Mouse (Mus musculus) embryonic facial prominence, embryonic 12.5 days (tissue): ENCODE measurements around the gene Tescl. TPM values are rescaled to one million over a fixed set of nuclear protein-coding genes. Genes with fewer than 3 reads are reported as not detected.
A peak's percentile ranks its signal among the peaks of the same experiment; 100 is the strongest.

Experiments
- ATAC-seq: fragments of 200-750 bp; cut with Nextera tagmentation; 2 replicates; pipeline ENCODE4 v1.8.0; 2017; ENCODE audit not compliant: insufficient number of reproducible peaks, insufficient read depth, low FRiP score, low TSS enrichment
- H3K27ac ChIP-seq: fragments of 300-500 bp; sonication (generic); 2 replicates; pipeline ENCODE4 v1.5.1; 2016; ENCODE audit warnings: mild to moderate bottlenecking
- H3K27me3 ChIP-seq: fragments of 300-500 bp; sonication (generic); 2 replicates; pipeline ENCODE4 v1.6.1; 2016; ENCODE audit warnings: mild to moderate bottlenecking, moderate library complexity
- H3K36me3 ChIP-seq: fragments of 300-500 bp; sonication (generic); 2 replicates; pipeline ENCODE4 v1.6.1; 2016; ENCODE audit warnings: mild to moderate bottlenecking
- H3K4me1 ChIP-seq: fragments of 300-500 bp; sonication (generic); 2 replicates; pipeline ENCODE4 v1.6.1; 2016
- H3K4me2 ChIP-seq: fragments of 300-500 bp; sonication (generic); replicated peaks from 2 replicates; pipeline ENCODE4 v1.6.1; 2016; ENCODE audit warnings: mild to moderate bottlenecking, moderate library complexity
- H3K4me3 ChIP-seq: fragments of 300-500 bp; sonication (generic); 2 replicates; pipeline ENCODE4 v1.5.1; 2016; ENCODE audit warnings: mild to moderate bottlenecking
- H3K9ac ChIP-seq: fragments of 300-500 bp; sonication (generic); 2 replicates; pipeline ENCODE4 v1.6.1; 2016; ENCODE audit warnings: mild to moderate bottlenecking, moderate library complexity
- H3K9me3 ChIP-seq: fragments of 300-500 bp; sonication (generic); 2 replicates; pipeline ENCODE4 v1.6.1; 2016; ENCODE audit warnings: mild to moderate bottlenecking, moderate library complexity
- WGBS: fragments of 180-500 bp; shearing (Covaris S2); methylation state at CpG from one replicate; pipeline ENCODE4 v1.1.7; 2016; 5-methylcytosine and 5-hydroxymethylcytosine counted together
- polyA plus RNA-seq: library from polyadenylated mRNA; unstranded; fragments of >200 nt; fragmentation: Nextera tagmentation; extraction: Ambion mirVana; gene quantifications from 2 replicates; pipeline ENCODE4 v1.2.1, GENCODE M21; 2016

Gene Tescl
- polyA plus RNA-seq, 1 experiment from 2014 or later = 0.26 TPM

GRCm38 (mm10) chr7:24325675-24326128 is 8.0 kb downstream of the Tescl start:
- no peaks in the 10 kb centered on the region for H3K4me1 ChIP-seq
- H3K4me3 ChIP-seq = peak overlapping the region; percentile 22
- no peaks in the 10 kb centered on the region for H3K36me3 ChIP-seq
- peak; percentile 88 for ATAC-seq
- H3K27ac ChIP-seq = peak overlapping the region; percentile 26; the same call in 1 of the 2 replicates
- H3K4me2 ChIP-seq = peak overlapping the region; percentile 46
- H3K27me3 ChIP-seq = no peaks in the 10 kb centered on the region
- WGBS = 7% methylated on average over 13 of the region's 13 CpGs
- H3K9ac ChIP-seq = peak overlapping the region; percentile 34
- H3K9me3 ChIP-seq = peaks cover 11% of the 10 kb centered on the region; the same call in 1 of the 2 replicates

DNA sequence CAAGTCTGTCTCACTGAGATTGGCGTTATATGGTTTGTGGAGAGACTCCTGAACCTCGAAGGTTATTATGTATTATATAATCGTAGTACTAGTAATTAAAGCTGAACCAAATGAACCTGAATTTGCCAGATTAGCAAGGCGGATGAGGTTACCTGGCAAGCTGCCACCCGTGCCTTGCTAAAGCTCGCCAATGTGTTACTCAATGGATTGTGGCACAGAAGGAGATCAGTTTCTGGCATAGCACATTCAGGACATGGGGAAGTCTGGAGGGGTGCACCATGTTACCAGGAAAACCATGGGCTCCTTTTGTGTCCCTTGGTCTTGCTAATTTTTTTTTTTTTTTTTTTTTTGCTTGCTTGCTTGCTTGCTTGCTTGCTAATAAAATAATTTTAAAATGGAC is 8.5 kb downstream of the Tescl start:
- H3K4me2 ChIP-seq = peak overlapping the region; percentile 46; the same call in 1 of the 2 replicates
- no peak for ATAC-seq
- no peak overlapping the region for H3K9ac ChIP-seq
- no peaks in the 10 kb centered on the region for H3K27me3 ChIP-seq
- no peaks in the 10 kb centered on the region for H3K4me1 ChIP-seq
- no peak overlapping the region for H3K4me3 ChIP-seq
- H3K27ac ChIP-seq = no peak overlapping the region
- 87% methylated on average over 6 of the region's 6 CpGs for WGBS
- H3K9me3 ChIP-seq = peaks cover 11% of the 10 kb centered on the region; the same call in 1 of the 2 replicates
- no peaks in the 10 kb centered on the region for H3K36me3 ChIP-seq

DNA sequence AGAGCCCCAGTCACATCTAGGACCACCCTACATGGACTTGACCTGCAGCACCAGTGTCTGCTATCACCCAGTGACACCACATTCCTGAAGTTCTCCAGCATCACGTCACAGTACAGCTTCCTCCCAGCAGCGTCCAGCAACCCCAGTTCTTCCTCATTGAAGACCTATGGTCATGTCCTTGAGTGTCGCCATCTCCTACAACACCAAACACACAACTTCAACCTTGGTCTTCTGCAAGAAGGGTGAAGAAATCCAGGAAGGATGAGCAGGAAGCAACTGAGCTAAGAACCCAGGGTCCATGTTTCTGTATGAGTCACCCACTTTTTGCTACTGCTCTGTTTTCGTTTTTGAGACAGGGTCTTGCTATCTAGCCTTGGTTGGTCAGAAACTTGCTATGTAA is 11.1 kb downstream of the Tescl start:
- peaks cover 11% of the 10 kb centered on the region; the same call in 1 of the 2 replicates for H3K9me3 ChIP-seq
- no peaks in the 10 kb centered on the region for H3K27me3 ChIP-seq
- H3K9ac ChIP-seq = no peak overlapping the region
- H3K4me3 ChIP-seq = no peak overlapping the region
- no peaks in the 10 kb centered on the region for H3K4me1 ChIP-seq
- H3K4me2 ChIP-seq = no peak overlapping the region
- H3K27ac ChIP-seq = no peak overlapping the region
- no peak for ATAC-seq
- no peaks in the 10 kb centered on the region for H3K36me3 ChIP-seq
- 74% methylated on average over 4 of the region's 4 CpGs for WGBS

DNA sequence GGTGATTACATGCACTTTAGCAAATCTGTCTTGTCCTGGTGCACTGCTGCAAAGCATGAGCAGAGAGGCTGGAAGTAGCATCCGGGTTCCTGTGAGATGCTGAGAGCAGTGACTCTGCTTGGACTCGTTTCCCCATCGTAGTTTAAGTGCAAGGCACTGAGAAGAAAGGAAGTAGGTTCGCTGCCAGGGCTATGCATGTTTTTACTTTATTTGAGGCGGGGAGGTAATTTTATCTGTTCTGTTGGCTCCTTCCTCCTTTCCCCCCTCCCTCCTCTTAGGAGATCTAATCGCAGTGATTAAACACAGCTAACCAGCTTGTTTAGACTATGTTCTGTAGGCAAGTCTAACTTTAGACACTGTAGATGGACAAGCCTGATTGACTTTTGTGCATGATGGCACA is 14.8 kb downstream of the Tescl start:
- ATAC-seq = no peak
- Histone ChIP-seq H3K27me3 (no peaks in the 10 kb centered on the region), H3K27ac (peak overlapping the region; percentile 7; the same call in 1 of the 2 replicates), H3K9ac (no peak overlapping the region), H3K4me1 (peaks cover 4% of the 10 kb centered on the region; the same call in 1 of the 2 replicates), H3K4me3 (no peak overlapping the region), H3K36me3 (no peaks in the 10 kb centered on the region), H3K9me3 (peaks cover 3% of the 10 kb centered on the region; the same call in 1 of the 2 replicates), H3K4me2 (no peak overlapping the region)
- 37% methylated on average over 6 of the region's 6 CpGs for WGBS

- H3K27ac ChIP-seq = peak within 1 kb of the TSS; percentile 77
- H3K36me3 ChIP-seq = peaks cover 9% of the 10 kb centered on the region
- peaks cover 4% of the 10 kb centered on the region; the same call in 1 of the 2 replicates for H3K4me1 ChIP-seq
- H3K27me3 ChIP-seq = no peaks in the 10 kb centered on the region
- peak within 1 kb of the TSS; percentile 73 for H3K9ac ChIP-seq
- H3K4me2 ChIP-seq = peak within 1 kb of the TSS; percentile 71
- ATAC-seq = peak; percentile 92
- WGBS = 1% methylated on average over 33 of the region's 33 CpGs
- peak within 1 kb of the TSS; percentile 61 for H3K4me3 ChIP-seq
- no peaks in the 10 kb centered on the region for H3K9me3 ChIP-seq
Observed at GRCm38 (mm10) chr7:24316567-24317092, 17.1 kb downstream of the Tescl start, which contains the start of gene Zfp94. Gene Zfp94 (minus strand): TSS chr7:24316666.

DNA sequence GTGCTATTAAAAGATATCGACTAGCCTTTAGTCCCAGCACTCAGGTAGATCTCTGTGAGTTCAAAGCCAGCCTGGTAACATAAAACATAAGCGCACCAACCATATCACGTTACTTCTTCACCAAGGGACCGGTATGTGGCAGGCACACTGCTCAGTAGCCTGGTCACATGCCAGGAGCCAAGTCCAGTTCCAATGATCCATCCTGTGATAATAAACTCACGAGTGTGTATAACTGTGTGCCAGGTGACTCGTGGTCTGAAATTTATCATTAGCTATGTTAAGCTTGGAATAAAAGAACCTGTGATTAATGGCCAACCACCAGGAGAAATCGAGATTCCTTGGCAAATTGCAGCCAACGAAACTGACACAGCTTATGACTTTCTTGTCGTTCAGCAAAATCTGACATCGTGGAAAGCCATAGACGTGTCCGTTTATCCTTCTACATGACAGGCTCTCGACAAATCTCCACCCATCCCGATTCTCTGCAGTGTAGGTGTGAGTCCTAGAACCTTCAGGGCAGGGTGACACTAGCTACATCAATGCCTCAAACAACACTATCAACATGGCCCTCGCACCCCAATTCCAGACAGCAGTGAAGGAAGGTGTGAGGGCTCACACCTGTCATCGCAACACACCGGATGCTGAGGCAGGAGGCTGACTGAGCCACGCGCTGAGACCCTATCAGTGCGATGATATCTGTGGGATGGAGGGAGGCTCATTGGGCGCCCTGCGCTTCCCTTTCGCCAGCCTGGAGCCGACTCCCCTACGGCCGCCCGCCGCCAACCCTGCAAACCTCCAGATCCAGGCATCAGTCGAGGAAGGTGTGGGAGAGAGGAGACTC is 17.8 kb downstream of the Tescl start:
- Histone ChIP-seq H3K9ac (peak overlapping the region; percentile 73), H3K9me3 (no peaks in the 10 kb centered on the region), H3K27me3 (no peaks in the 10 kb centered on the region), H3K4me3 (peak overlapping the region; percentile 61), H3K4me1 (peaks cover 4% of the 10 kb centered on the region; the same call in 1 of the 2 replicates), H3K36me3 (peaks cover 16% of the 10 kb centered on the region), H3K27ac (peak overlapping the region; percentile 77), H3K4me2 (peak overlapping the region; percentile 71)
- 29% methylated on average over 29 of the region's 29 CpGs for WGBS
- ATAC-seq = no peak

GRCm38 (mm10) chr7:24300771-24301282 is 32.9 kb downstream of the Tescl start, which contains the start of gene Zfp61:
Gene Zfp61 (minus strand): TSS chr7:24301232.
- 4% methylated on average over 13 of the region's 13 CpGs for WGBS

DNA sequence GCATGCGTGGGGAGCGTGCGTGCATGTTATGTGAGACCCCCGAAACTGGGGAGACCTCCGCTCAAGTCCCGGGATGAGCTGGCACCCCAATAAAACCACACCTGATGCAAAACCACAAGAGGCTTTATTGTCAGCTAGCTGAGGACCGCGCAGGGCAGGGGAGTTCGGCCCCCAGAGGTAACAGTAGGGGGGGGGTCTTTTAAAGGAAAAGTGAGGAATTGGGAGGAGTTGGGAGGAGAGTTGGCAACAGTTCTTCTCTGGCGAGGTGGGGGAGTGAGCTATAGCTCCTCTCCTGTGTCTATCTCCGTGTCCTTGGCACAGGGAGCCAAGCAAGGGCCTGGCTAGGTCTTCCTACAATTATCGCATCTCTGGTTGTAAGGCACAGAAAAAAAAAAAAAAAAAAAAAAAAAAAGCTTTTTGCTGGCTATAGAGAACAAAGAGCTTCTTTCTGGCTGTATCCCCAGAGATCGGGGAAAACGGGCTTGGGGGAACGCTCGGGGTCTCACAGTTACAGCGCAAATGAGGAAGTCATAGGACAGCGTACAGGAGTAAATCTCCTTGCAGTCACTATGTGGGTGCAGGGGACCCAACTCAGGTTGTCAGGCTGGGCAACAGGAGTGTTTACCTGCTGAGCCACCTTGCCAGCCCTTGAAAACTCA is 33.8 kb downstream of the Tescl start:
- H3K27me3 ChIP-seq = no peaks in the 10 kb centered on the region
- WGBS = under 1% methylated on average over 18 of the region's 18 CpGs
- peak; percentile 16 for ATAC-seq
- peak overlapping the region; percentile 70 for H3K4me3 ChIP-seq
- H3K9me3 ChIP-seq = no peaks in the 10 kb centered on the region
- H3K27ac ChIP-seq = peak overlapping the region; percentile 97
- H3K9ac ChIP-seq = peak overlapping the region; percentile 83
- H3K4me1 ChIP-seq = peaks cover 9% of the 10 kb centered on the region; the same call in 1 of the 2 replicates
- H3K4me2 ChIP-seq = peak overlapping the region; percentile 84
- H3K36me3 ChIP-seq = peaks cover 44% of the 10 kb centered on the region

More at GRCm38 (mm10) chr7:24300771-24301282, 32.9 kb downstream of the Tescl start, which contains the start of gene Zfp61:
- Histone ChIP-seq H3K4me1 (peaks cover 9% of the 10 kb centered on the region; the same call in 1 of the 2 replicates), H3K9me3 (no peaks in the 10 kb centered on the region), H3K36me3 (peaks cover 37% of the 10 kb centered on the region), H3K9ac (peak within 1 kb of the TSS; percentile 51; the same call in 1 of the 2 replicates), H3K4me2 (peak within 1 kb of the TSS; percentile 84), H3K27ac (peak within 1 kb of the TSS; percentile 97), H3K27me3 (no peaks in the 10 kb centered on the region), H3K4me3 (peak within 1 kb of the TSS; percentile 70)
- peak; percentile 70; the same call in 1 of the 2 replicates for ATAC-seq

DNA sequence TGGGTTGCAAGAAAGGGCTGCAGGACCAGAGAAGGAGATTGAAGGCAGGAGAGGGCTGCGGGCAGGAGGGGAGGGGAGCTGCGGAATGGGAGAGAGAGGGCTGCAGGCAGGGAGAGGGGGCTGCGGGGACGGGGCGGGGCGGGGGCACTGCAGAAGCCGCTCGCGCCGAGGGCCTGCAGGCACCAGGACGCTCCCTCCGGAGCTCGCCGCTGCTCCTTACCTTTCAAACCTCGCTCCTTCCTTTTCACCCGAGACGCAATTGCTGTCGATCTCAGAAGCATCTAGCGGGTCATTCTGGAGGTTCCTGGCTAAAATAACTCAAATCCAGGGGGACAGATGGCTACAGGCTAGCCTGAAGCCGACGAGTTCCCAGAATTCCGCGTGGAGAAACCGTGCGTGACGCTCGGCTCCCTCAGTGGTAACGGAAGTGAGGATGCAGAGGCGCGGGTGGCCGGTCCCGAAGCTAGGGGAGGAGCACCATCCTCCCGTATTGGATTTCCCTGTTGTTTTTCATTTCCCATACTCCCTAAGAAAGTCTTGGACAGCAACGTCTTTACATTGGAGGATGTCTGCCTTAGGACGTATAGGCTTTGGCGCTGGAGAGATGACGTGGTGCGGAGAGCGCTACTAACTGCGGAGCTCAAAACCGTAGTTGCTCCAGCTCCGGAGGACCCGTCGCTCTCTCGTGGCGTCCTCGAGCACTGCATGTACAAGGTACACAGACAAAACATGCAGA is 34.6 kb downstream of the Tescl start:
- H3K4me2 ChIP-seq = peak overlapping the region; percentile 84
- H3K9ac ChIP-seq = peak overlapping the region; percentile 83
- H3K27me3 ChIP-seq = no peaks in the 10 kb centered on the region
- H3K9me3 ChIP-seq = no peaks in the 10 kb centered on the region
- peaks cover 52% of the 10 kb centered on the region for H3K36me3 ChIP-seq
- peak overlapping the region; percentile 70 for H3K4me3 ChIP-seq
- peak; percentile 85 for ATAC-seq
- peak overlapping the region; percentile 97 for H3K27ac ChIP-seq
- WGBS = under 1% methylated on average over 40 of the region's 47 CpGs
- H3K4me1 ChIP-seq = peaks cover 9% of the 10 kb centered on the region; the same call in 1 of the 2 replicates

GRCm38 (mm10) chr7:24298635-24298972 is 35.1 kb downstream of the Tescl start:
- no peaks in the 10 kb centered on the region for H3K27me3 ChIP-seq
- no peaks in the 10 kb centered on the region for H3K9me3 ChIP-seq
- under 1% methylated on average over 12 of the region's 12 CpGs for WGBS
- peak overlapping the region; percentile 97 for H3K27ac ChIP-seq
- peak overlapping the region; percentile 70 for H3K4me3 ChIP-seq
- peak overlapping the region; percentile 83 for H3K9ac ChIP-seq
- peak; percentile 42 for ATAC-seq
- H3K36me3 ChIP-seq = peaks cover 54% of the 10 kb centered on the region
- peaks cover 9% of the 10 kb centered on the region; the same call in 1 of the 2 replicates for H3K4me1 ChIP-seq
- peak overlapping the region; percentile 84 for H3K4me2 ChIP-seq
